Mouse (Mus musculus): ENCODE measurements around the gene AC170998.1. TPM values are rescaled to one million over a fixed set of nuclear protein-coding genes. Genes with fewer than 3 reads are reported as not detected.

Gene AC170998.1
- 1.6 and 2.0 TPM in 2 replicates for polyA plus RNA-seq (2015; fragmentation: Nextera tagmentation; extraction: Ambion mirVana)

DNA sequence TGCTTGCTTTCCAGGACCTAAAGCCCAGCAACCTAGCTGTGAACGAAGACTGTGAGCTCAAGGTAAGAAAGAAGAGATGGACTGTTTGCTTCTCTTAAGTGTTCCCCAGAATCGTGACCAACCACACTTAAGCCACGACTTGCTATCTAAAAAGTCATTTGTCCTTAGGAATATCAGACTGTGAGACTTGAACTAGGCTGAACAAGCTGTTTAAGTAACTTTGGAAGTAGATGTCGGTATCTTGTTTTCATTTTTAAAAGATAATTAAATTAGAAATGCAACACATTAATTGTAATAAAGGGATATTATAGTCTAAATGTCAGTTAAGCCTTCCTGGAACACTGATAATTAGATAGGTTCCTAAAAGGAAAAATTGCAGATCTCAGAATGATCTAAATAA lies at the start of gene AC170998.1:
Gene AC170998.1, plus strand, starts transcription at position 301 of the 400 bp plus-strand sequence.
- H3K9me3 ChIP-seq (replicated peaks) = no peaks in the 10 kb centered on the region
- no peak within 1 kb of the TSS for H3K27ac ChIP-seq
- no peak within 1 kb of the TSS for H3K9ac ChIP-seq
- no peak within 1 kb of the TSS for H3K4me2 ChIP-seq
- WGBS = 89% methylated on average over 4 of the region's 4 CpGs
- ATAC-seq (replicated peaks; ENCODE audit: insufficient number of reproducible peaks, insufficient read depth, low FRiP score, low read depth) = no peak
- no peak within 1 kb of the TSS for H3K4me3 ChIP-seq
- H3K27me3 ChIP-seq = no peaks in the 10 kb centered on the region
- peaks cover 68% of the 10 kb centered on the region for H3K36me3 ChIP-seq
- peaks cover 9% of the 10 kb centered on the region for H3K4me1 ChIP-seq (replicated peaks)

GRCm38 (mm10) chr17:28682311-28683084 lies 43.4 kb upstream of the AC170998.1 start:
- no peaks in the 10 kb centered on the region for H3K9me3 ChIP-seq (replicated peaks)
- H3K36me3 ChIP-seq = no peaks in the 10 kb centered on the region
- ATAC-seq (replicated peaks; ENCODE audit: insufficient number of reproducible peaks, insufficient read depth, low FRiP score, low read depth) = no peak
- H3K9ac ChIP-seq = no peak overlapping the region
- no peak overlapping the region for H3K4me2 ChIP-seq
- no peak overlapping the region for H3K27ac ChIP-seq
- WGBS = 77% methylated on average over 13 of the region's 13 CpGs
- no peak overlapping the region for H3K4me3 ChIP-seq
- H3K27me3 ChIP-seq = no peaks in the 10 kb centered on the region
- no peaks in the 10 kb centered on the region for H3K4me1 ChIP-seq (replicated peaks)

GRCm38 (mm10) chr17:28683601-28684000 lies 42.3 kb upstream of the AC170998.1 start:
- 56% methylated on average over 1 of the region's 1 CpGs for WGBS
- Histone ChIP-seq H3K27me3 (0 out of 2 replicates have a peak, but pooled peaks cover 3% of the 10 kb centered on the region), H3K9ac (no peak overlapping the region), H3K36me3 (no peaks in the 10 kb centered on the region), H3K9me3 (replicated peaks) (no peaks in the 10 kb centered on the region), H3K27ac (no peak overlapping the region), H3K4me3 (no peak overlapping the region), H3K4me1 (replicated peaks) (no peaks in the 10 kb centered on the region), H3K4me2 (no peak overlapping the region)
- no peak for ATAC-seq (replicated peaks; ENCODE audit: insufficient number of reproducible peaks, insufficient read depth, low FRiP score, low read depth)

DNA sequence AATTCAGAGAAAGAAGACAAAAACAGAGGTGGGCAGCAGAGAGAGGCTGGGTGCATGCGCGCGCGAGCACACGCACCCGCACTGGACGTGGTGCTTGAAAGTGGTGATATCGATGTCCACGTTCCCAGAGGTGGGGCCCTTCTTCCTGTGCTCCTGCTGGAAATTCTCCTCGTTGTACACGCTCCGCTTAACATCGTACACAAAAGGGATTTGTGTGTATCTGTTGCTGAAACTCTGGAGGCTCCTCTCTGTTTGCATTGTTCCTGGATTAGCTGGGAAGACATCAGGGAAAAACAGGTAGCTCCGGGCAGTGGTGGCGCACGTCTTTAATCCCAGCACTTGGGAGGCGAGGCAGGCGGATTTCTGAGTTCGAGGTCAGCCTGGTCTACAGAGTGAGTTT lies 41.3 kb upstream of the AC170998.1 start:
- 0 out of 2 replicates have a peak, but pooled peaks cover 8% of the 10 kb centered on the region for H3K27me3 ChIP-seq
- no peak overlapping the region for H3K27ac ChIP-seq
- H3K36me3 ChIP-seq = no peaks in the 10 kb centered on the region
- no peak overlapping the region for H3K4me3 ChIP-seq
- ATAC-seq (replicated peaks; ENCODE audit: insufficient number of reproducible peaks, insufficient read depth, low FRiP score, low read depth) = no peak
- peaks cover 5% of the 10 kb centered on the region for H3K4me1 ChIP-seq (replicated peaks)
- no peak overlapping the region for H3K4me2 ChIP-seq
- H3K9ac ChIP-seq = no peak overlapping the region
- H3K9me3 ChIP-seq (replicated peaks) = no peaks in the 10 kb centered on the region
- WGBS = 86% methylated on average over 19 of the region's 19 CpGs

DNA sequence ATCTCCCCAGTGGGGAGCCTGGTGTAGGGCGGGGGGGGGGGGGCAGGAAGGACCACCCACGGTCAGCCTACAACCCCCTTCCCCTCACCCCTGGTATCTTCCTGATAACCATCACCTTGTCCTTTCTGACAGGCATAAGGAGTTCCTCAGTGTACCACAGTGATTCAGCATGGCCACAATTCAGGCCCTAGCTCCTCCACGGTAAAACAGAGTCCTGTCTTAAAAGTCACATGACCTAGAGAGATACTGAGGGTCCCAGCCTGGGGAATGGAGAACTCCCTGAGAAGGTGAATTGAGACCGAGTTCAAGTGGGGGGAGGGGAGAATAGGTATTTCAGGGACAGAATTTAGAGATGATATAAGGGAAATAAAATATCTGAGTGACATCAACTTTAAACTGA lies 38.5 kb upstream of the AC170998.1 start:
- Histone ChIP-seq H3K4me1 (replicated peaks) (peaks cover 15% of the 10 kb centered on the region), H3K36me3 (no peaks in the 10 kb centered on the region), H3K27me3 (0 out of 2 replicates have a peak, but pooled peaks cover 8% of the 10 kb centered on the region), H3K9me3 (replicated peaks) (no peaks in the 10 kb centered on the region), H3K9ac (no peak overlapping the region), H3K4me3 (no peak overlapping the region), H3K4me2 (no peak overlapping the region), H3K27ac (no peak overlapping the region)
- ATAC-seq (replicated peaks; ENCODE audit: insufficient number of reproducible peaks, insufficient read depth, low FRiP score, low read depth) = no peak
- 25% methylated on average over 4 of the region's 4 CpGs for WGBS

GRCm38 (mm10) chr17:28689586-28690283 lies 36.1 kb upstream of the AC170998.1 start, which contains the start of gene Slc26a8:
Slc26a8 (minus strand) TSS chr17:28690233.
- peaks cover 30% of the 10 kb centered on the region for H3K4me1 ChIP-seq (replicated peaks)
- no peaks in the 10 kb centered on the region for H3K9me3 ChIP-seq (replicated peaks)
- H3K27me3 ChIP-seq = 0 out of 2 replicates have a peak, but pooled peaks cover 8% of the 10 kb centered on the region
- peak within 1 kb of the TSS; percentile 96 for H3K4me3 ChIP-seq
- H3K36me3 ChIP-seq = no peaks in the 10 kb centered on the region
- H3K9ac ChIP-seq = peak within 1 kb of the TSS; percentile 55
- no peak for ATAC-seq (replicated peaks; ENCODE audit: insufficient number of reproducible peaks, insufficient read depth, low FRiP score, low read depth)
- H3K4me2 ChIP-seq = peak within 1 kb of the TSS; percentile 85
- WGBS = 8% methylated on average over 40 of the region's 40 CpGs
- peak within 1 kb of the TSS; percentile 98 for H3K27ac ChIP-seq

DNA sequence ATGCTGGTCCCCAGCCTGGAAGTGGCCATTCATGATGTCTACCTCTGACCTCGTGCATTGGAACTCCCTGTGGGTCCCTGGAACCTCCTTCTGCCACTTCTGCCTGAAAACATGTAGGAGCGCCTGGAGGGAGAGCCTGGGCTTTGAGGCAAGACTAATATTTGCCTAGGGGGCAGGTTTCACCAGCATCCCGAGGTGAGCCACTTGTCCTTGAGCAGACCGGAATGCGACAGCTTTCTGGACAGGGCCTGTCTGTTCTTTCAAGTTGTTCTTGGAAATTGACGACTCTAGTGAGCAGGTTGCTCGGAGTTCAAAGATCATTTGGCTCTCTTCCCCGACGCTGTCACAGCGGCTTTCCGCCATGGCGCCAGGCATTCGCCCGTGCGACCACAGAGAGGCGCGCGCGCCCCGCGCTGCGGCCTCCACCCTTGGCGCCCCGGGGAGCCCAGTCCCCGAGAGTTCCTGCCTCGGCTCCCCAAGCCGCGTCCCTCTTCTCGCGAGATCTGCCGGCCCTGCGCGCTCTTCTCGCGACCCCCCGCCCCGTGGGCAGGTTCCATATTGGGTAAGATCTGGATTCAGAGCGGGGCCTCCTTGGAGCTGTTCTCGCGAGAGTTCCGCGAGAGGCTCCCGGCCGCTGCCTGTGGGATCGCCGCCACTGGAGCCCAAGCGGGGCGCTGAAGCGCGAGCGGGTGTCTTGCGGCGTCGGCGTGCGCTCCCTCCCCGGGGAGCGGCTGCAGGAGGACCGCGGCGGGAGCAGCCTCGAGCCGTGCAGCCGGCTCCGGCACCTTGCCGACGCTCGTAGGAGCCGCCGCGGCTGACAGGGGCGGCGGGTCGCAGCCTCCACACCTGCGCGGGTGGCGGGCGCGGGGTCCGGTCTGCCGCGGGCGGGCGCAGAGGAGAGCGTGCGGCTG lies 34.9 kb upstream of the AC170998.1 start, which contains the start of gene Mapk14:
Gene Mapk14, plus strand, starts transcription at position 554 of the 911 bp plus-strand sequence.
- H3K36me3 ChIP-seq = no peaks in the 10 kb centered on the region
- H3K4me1 ChIP-seq (replicated peaks) = peaks cover 30% of the 10 kb centered on the region
- H3K4me2 ChIP-seq = peak within 1 kb of the TSS; percentile 75
- peak within 1 kb of the TSS; percentile 96 for H3K4me3 ChIP-seq
- H3K9me3 ChIP-seq (replicated peaks) = no peaks in the 10 kb centered on the region
- H3K27me3 ChIP-seq = 0 out of 2 replicates have a peak, but pooled peaks cover 8% of the 10 kb centered on the region
- peak within 1 kb of the TSS; percentile 98 for H3K9ac ChIP-seq
- WGBS = under 1% methylated on average over 79 of the region's 86 CpGs
- H3K27ac ChIP-seq = peak within 1 kb of the TSS; percentile 98
- ATAC-seq (replicated peaks; ENCODE audit: insufficient number of reproducible peaks, insufficient read depth, low FRiP score, low read depth) = peak; percentile 89

GRCm38 (mm10) chr17:28691687-28692340 lies 34.1 kb upstream of the AC170998.1 start:
- peaks cover 37% of the 10 kb centered on the region for H3K4me1 ChIP-seq (replicated peaks)
- WGBS = under 1% methylated on average over 49 of the region's 53 CpGs

GRCm38 (mm10) chr17:28692341-28692710 lies 33.6 kb upstream of the AC170998.1 start:
- H3K9me3 ChIP-seq (replicated peaks) = no peaks in the 10 kb centered on the region
- ATAC-seq (replicated peaks; ENCODE audit: insufficient number of reproducible peaks, insufficient read depth, low FRiP score, low read depth) = no peak
- peak overlapping the region; percentile 96 for H3K4me3 ChIP-seq
- H3K4me2 ChIP-seq = peak overlapping the region; percentile 72
- H3K4me1 ChIP-seq (replicated peaks) = peaks cover 42% of the 10 kb centered on the region
- no peaks in the 10 kb centered on the region for H3K36me3 ChIP-seq
- H3K27ac ChIP-seq = peak overlapping the region; percentile 98
- 0 out of 2 replicates have a peak, but pooled peaks cover 8% of the 10 kb centered on the region for H3K27me3 ChIP-seq
- H3K9ac ChIP-seq = peak overlapping the region; percentile 98
- 0% methylated on average over 18 of the region's 18 CpGs for WGBS

More at GRCm38 (mm10) chr17:28691687-28692340, 34.1 kb upstream of the AC170998.1 start:
- H3K4me2 ChIP-seq = peak overlapping the region; percentile 72
- H3K27me3 ChIP-seq = 0 out of 2 replicates have a peak, but pooled peaks cover 8% of the 10 kb centered on the region
- no peaks in the 10 kb centered on the region for H3K36me3 ChIP-seq
- H3K9ac ChIP-seq = peak overlapping the region; percentile 98
- ATAC-seq (replicated peaks; ENCODE audit: insufficient number of reproducible peaks, insufficient read depth, low FRiP score, low read depth) = peak; percentile 37
- H3K4me3 ChIP-seq = peak overlapping the region; percentile 96
- H3K9me3 ChIP-seq (replicated peaks) = no peaks in the 10 kb centered on the region
- peak overlapping the region; percentile 98 for H3K27ac ChIP-seq

DNA sequence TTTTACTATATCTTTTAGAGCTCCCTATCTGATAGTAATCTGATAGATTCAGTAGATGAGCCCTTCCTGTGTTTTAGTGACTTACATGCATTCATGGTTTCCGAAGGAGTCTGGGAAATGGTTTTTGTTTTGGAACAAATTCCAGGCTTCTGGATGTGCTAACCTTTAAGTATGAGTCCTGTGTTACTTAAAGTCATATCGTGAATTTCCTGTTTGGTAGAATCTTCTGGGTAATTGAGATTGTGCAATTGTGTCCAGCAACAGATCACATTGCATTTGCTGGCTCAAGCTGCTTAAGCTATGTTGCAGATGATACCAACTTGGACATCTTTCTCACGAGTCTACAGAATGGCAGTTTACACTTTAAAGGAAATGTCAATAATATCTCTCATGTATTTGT lies 32.8 kb upstream of the AC170998.1 start:
- WGBS = 32% methylated on average over 3 of the region's 3 CpGs
- Histone ChIP-seq H3K27ac (peak overlapping the region; percentile 98; the same call in 1 of the 2 replicates), H3K4me3 (peak overlapping the region; percentile 96), H3K4me2 (peak overlapping the region; percentile 72), H3K9ac (no peak overlapping the region; the same call in 1 of the 2 replicates), H3K27me3 (0 out of 2 replicates have a peak, but pooled peaks cover 8% of the 10 kb centered on the region), H3K36me3 (no peaks in the 10 kb centered on the region), H3K9me3 (replicated peaks) (no peaks in the 10 kb centered on the region), H3K4me1 (replicated peaks) (peaks cover 50% of the 10 kb centered on the region)
- no peak for ATAC-seq (replicated peaks; ENCODE audit: insufficient number of reproducible peaks, insufficient read depth, low FRiP score, low read depth)

Measured in heart, embryonic 15.5 days (tissue).